Mouse (Mus musculus): Measurements from ENCODE around the gene Fmnl2.

GRCm38 (mm10) chr2:52994526-52994925, 136.9 kb downstream of the Fmnl2 start:
- TF ChIP-seq FLI1 (IDR thresholded peaks at IDR 0.05; ENCODE audit: low read length) (no peak), GATA1 (IDR thresholded peaks at IDR 0.05; ENCODE audit: borderline replicate concordance, low read length) (no peak)
